Mouse (Mus musculus) embryo, embryonic 11.5 days (tissue): ENCODE results near the gene Dgki.
"Not testable (repeated sequence)": the region's sequence is repeated elsewhere in the genome, so short reads cannot be mapped to it uniquely, and the experiment has no call there.

Experiments
- DNase-seq: peaks from one replicate; pipeline ENCODE4 v3.0.0-alpha.2; 2012; ENCODE audit warnings: low read depth, low spot score

Gene Dgki

DNA sequence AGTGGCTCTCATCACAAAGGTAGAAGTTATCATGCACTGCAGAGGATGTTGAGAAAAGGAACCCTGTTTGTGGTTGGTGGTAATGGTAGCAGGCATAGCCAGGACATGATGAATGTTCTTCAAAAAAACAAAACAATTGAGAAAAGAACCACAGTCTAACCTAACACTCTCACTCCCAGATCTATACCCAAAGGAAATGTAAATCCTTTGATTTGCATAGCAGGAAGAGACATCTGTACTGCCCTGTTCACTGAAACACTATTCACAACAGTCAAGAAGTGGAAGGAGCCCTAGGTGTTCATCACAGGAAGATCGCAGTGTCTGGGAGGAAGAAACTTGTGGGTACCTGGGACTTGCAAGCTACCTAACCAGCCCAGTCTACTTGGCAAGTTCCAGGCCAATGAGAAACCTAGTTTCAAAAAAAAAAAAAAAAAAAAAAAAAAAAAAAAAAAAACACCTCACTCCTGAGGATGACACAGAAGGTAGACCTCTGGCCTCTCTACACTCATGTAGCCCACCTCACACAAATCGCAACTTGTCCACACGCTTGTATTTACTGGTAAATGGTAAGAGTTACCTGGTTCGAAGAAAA, 152.5 kb downstream of the Dgki start:
- no peak for DNase-seq

DNA sequence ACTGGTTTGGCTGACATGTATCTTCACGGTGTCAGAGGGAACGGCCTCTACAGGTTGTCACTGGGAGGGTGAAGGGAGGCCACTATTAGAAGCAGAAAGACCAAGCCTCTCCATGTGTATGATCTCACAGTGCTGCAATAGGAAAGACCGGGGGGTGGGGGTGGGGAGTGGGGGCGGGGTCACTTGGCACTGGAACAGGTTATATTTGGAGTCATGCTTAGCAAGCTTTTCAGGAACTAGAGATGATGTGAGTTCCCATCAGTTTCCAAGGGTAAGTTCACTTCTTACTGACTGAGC, 156.2 kb downstream of the Dgki start:
- DNase-seq, result no peak

DNA sequence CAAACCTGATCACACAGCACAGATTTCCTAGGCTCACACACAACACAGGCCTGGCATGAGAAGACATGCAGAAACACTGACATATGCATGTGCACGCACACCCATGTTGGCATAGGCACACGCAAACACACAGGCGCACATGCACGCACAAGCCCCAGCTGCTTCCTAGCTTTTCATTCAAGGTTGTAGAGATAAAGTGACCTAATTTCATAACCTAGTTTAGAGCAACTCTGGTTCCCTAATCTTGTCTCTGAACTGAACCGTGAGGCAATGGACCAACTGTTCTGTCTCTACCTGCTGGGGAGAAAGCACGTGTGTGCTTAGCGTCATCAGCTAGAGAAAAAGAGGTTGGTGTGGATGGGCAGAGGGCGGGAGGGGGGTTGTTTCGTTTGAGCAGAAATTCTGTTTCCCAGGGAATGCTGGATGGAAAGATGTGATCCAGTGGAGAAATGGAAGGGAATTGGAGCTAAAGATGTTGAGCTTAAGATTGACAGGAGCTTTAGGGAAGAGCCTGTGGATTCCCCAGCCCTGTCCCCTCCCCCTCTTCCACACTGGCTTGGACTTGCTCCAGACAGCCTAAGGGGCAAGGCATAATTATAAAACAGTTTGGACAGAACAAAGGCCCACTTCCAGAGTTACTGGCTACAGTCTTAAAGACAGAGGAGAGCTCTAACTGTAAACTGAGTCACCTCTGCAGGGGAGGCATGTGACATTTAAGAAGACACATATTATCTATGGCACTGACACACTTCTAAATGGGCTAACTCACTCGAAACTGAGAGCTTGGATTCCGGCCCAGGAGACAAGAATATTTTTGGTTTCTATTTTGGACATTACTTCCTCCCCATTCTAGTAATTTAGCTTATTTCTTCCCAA, 156.8 kb downstream of the Dgki start:
- no peak for DNase-seq

DNA sequence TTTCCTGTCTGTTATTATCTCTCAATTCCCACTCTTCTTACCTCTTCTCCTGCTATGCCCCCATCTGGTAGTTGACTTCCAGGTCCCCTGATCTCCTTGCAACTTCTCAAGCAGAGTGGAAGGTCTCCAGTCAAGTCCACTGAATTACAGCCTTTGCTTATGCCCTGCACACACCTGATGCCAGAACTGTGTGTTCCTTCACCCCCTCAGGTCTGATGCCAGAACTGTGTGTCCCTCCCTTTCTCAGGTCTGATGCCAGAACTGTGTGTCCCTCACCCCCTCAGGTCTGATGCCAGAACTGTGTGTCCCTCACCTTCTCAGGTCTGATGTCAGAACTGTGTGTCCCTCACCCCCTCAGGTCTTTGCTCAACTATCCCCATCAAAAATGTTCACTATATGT, 161.2 kb downstream of the Dgki start:
- no peak for DNase-seq

DNA sequence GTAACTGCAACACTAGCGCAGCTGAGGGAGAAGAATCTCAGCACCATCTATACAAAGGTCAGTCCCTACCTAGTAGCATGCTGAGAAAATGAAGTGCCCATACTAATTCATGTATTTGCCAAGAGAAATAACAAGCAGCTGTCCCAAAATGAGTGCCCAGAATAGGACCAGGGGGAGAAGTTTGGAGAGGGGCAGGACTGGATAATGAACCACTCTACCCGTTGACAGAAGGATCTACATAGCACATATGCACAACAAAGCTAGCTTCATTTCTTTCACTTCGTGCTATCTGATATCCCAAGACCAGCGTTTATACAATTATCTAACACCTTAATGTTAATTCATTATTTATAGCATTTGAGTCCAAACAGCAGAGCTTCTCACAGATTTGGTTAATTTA, 168.7 kb downstream of the Dgki start:
- no peak for DNase-seq

DNA sequence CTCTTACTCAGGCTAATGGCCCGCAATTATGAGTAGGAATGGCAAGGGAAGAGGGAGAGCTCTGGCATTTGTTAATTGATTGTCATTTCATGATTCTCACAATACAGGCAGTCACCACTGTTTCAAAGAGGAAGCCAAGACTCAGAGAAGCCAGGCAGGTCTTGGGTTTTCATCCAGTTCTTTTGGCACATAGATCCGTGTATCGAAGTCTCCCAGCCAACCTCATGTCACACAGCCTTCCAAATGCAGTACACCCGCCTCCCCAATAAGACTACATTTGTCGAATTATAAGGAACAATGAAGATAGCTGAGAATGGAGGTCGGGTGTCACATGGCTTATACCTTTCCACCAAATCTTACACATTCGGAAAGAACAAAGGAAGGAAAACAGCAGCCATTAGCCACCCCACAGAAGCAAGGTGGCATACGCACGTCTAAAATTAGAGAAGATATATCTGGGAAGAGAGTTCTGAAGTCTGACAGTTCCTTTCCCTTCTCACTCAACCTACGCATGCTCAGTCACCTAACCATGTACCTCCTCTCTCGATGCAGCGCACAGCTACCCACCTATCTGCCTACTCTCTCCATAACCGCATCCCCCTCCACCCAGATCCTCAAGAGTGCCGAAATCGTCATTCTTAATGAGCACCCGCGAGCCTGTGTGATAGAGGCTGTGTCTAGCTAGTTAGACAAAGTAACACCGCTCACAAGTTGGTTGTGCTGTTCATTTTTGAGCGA, 179.4 kb downstream of the Dgki start:
- no peak for DNase-seq

DNA sequence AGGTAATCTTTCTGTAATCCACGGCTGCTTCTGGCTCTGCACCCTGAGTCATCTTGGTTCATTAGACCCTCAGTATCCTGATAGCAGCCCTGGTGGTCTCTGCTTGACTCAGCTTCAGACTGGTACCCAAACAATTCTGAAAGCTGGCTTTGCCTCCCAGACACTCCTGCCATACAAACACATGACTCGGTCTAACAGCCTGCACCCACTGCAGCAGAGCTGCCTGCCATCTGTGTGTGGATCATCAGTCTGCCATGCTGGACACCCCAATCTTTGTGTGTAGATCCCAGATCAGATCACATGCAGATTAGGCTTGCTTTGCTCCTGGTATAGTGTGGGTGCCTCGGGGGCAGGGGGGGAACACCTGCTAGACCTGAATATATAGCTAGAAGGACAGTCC, 180.8 kb downstream of the Dgki start:
- DNase-seq, result no peak

DNA sequence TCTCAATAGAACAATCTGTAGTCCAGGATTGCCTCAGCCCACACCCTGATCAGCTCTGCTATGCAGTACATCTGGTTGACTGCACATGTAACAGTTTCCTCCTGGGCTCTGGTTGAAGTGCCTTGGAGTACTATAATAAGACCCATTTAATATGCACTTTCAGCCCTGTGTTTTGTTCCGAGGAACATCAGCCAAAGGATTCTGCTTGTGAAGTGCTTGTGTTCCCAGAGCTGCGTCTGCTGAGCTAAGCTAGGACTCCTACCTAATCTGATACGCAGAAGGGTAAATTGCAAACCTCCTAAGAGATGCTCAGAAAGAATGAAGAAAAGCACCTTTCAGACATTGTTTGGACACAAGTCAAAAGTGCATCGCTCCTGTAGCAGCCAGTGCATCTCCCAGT, 186.9 kb downstream of the Dgki start:
- no peak for DNase-seq

DNA sequence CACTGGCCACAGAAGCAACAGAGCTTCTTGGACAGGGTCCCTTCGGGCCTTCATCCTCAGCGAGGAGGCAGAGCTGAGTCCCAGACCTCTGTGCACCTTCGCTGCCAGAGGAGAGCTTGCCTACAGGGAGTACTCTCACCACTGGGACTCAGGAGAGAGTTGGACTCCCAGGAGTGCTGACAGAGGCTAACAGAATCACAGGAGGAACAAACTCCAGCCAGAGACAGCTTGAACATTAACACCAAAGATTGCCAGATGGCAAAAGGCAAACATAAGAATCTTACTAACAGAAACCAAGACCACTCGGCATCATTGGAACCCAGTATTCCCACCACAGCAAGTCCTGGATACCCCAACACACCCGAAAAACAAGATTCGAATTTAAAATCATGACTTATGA, 193.7 kb downstream of the Dgki start:
- not testable (repeated sequence) for DNase-seq

DNA sequence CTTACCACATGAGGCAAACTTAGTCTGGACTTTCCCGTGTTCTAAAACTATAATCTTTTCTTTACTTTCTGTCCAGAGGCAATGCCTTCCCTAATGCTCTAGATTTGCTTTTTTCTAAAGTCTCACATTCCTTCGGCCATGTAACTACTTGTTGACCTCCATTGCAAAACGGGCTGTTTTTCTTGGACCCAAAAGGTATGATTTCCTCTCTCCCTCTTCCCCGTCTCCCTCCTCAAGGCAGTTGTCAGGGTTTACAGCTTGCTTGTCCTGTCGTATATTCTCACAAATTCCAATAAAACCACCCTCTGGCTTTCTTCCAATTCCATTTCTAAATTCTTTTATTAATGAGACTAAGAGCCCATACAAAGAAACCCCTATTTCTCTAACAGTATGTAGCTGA, 199.6 kb downstream of the Dgki start:
- DNase-seq, result no peak

DNA sequence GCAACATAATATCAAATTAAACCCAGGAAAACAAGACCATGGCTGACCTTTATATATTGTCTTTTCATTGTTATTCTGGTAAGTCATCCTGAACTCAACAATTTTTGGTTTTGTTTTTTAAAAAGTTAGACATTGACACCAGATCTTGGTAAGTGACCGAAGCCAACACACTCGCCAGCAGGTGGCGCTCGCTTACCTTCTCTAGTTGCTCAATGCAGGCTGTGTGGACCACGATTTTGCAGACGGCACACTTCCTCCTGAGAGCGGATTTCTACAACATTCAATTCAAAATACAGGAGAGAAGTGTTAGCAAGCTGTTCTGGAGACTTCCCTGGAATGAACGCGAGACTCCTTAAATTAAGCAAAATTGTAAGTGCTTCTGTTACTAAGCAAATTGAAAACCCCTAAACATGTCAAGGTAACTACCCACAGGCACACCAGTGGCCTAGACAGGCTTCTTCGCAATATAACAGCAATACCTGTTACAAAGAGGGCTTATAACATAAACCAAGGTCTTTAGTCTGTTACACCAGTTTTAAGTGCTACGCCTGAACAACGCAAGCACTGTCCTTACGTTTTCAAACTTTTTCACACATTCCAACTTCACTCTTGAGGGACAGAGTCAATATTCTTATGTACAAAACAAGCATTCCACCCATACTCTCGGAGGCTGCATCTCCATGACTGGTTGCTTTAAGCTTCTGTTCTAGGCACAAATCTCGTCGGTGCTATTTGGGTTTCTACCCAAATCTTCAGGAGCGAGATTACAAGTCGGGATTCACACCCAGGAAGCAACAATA, 202.4 kb downstream of the Dgki start:
- DNase-seq, result peak; percentile 84

DNA sequence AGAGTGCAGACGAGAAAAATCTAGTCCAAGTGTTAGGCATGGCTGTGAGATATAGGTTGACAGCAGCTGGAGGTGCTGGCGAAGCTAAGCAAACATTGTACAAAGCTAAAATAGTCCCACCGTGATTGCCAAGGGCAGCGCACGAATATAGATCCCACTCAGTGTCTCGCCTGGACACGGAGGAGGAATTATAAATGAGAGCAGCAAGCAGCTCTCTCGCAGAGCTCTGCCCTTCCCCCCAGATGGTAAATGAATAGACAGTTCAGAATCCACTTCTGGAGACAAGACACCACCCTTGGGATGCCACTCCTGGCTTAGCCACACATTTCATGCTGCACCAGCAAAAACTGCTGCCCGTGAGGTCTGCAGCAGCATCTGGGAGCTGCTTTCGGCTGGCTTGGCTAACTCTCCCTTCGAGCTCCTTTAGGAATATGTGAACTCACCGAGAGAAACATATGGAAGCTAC, 203.1 kb downstream of the Dgki start:
- peak; percentile 3 for DNase-seq

DNA sequence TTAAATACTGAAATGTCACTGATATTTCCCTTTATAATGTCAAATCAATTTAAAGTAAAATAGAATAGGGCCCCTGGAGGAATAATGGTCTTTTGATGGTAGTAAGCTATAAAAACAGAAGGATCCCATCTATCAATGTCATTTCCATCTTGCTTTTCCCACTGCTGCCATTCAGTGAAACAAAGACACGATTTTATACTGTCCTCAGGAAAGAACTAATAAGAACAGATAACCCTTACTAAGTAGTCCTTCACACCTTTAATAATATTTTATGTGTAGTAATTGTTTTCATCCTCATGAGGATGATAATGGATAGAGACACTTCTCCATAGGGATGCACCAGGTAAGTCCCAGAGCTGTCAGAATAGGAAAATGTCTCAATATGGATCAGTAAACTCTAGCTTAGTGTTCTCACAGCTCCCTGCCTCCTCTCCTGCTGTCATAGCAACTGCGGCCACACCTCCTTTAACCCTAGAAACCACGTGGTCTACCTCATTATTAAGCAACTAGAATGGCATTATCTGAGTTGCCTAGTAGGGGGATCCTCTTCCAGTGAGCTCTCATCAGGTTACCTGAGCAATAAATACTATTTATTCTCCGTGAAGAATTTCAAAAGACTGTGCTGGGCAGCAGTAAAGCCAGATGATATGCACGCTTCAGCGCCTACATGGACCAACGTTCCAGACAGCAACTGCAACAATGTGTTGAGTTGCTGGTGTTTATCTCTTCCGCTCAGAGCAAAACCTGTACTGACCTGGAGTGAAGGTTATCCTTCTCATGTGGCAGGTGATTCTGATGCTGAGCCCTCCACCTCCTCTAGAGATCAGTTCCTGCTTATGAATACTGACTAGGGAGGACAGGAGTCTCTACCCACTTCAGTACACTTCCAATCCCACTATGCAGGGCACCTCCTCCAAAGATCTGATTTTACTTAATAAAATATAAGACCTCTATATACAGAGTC, 210.6 kb downstream of the Dgki start:
- DNase-seq, result no peak

DNA sequence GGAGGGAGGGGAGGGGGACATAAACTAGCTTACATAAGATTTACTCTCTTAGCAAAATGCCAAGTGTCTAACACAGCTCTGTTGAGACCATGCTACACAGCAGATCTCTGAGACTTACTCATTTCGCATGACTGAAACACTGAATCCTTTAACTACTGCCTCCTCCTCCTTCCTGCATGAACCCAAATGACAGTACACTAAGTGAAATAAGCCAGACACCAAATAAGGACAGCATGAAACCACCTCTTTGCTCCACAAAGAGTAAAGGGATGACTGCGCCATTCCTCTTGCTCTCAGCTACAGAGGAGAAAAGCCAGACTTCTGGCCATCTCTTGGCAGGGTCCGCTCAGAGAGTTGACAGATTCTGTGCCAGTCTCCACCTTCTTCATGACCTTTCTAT, 217.0 kb downstream of the Dgki start:
- DNase-seq, result no peak

DNA sequence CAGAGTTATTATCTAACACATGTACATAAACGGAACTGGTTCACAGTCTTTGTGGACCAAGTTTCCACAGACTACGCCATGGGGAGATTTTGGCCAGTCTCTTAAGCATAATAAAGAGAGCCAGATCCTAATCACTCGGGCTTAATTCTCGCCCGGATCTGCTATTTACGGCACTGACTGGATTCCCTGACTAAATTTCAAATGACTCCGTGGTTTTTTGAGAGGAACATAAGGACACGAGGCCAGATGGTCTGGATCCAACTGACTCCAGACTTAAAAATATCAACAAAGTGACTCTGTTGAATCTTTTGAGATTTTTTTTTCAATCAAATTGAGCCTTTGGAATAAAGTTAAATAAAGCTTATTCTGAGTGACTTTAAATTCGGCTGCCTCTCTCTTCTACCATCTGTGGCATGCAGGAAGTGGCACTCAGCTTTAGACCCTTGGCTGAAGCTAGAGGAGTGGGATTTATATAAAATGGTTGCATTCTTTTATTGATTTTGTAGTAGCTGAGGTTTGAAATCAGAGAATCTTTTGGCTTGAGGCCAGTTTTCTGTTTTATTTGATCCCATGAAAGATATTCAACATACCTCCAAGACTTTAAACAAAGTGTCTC, 227.5 kb downstream of the Dgki start:
- DNase-seq, result no peak

DNA sequence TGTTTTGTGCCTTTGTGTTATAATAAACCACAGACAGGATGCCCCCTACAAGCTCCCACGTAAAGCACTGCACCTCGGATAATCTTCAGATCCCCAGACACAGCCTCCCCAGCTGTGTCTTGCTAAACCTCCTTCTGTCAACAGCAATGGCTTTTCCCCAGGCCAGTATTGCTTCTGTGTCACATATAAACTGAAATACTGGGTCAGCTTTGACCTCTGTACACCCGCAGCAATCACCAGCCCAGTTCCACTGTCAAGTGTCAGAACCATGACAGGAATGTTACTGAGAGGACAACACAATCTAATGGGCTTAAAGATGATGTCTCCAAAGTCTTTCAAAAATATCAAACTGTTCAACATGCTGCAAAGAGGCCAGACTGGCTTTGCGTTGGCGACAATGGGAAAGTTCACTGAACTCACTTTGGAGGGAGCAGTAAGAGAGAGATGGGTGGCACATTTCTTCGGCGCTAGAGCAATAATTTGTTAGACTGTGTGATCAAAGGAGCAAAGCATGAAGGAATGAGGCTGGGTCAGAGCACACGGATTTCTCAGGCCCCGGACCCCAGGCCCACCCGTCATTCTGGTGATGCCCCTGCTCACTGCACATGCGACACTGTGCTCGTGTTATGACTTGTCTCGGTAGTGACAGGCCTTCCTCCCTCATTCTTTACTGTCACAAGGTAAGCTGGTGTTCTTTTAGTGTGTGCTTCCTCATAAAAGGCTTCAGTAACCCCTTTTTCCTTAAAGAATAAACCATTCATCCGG, 230.0 kb downstream of the Dgki start:
- DNase-seq, result no peak

DNA sequence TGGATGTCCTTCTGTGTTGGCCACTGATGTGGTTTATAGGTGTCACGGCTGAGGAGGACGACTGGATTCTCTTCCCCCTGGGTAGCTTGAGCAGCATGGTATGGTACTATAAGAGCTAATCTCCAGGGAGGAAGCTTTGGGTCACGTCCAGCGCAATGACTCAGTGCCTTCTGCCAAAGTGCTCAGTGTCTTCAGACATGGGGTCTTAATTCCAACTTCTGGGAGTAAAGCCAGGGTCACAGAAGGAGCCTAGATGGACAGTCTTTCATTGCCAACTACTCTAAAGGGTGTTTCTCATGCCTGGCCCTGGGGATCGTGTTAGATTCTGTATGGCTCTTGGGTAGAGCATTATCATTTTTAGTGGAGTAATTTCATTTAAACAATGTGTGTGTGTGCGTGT, 231.2 kb downstream of the Dgki start:
- DNase-seq, result no peak

DNA sequence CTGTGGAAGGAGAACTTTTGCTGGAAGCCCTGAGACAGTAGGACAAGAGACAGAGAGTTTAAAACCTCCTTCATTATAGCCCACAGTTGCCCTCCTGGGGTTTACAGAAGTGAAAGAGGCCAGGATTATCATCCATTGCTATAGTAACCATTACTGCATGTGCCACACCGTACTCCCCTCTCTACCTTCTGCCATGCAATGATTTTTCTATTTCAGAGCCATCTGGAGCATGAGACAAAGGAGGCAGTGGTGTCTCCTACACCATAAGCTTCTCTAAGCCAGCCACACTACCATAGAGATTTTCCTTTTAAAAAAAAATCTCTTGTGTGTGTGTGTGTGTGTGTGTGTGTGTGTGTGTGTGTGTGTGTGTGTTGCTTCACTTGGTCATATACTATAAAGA, 232.6 kb downstream of the Dgki start:
- DNase-seq, result no peak

DNA sequence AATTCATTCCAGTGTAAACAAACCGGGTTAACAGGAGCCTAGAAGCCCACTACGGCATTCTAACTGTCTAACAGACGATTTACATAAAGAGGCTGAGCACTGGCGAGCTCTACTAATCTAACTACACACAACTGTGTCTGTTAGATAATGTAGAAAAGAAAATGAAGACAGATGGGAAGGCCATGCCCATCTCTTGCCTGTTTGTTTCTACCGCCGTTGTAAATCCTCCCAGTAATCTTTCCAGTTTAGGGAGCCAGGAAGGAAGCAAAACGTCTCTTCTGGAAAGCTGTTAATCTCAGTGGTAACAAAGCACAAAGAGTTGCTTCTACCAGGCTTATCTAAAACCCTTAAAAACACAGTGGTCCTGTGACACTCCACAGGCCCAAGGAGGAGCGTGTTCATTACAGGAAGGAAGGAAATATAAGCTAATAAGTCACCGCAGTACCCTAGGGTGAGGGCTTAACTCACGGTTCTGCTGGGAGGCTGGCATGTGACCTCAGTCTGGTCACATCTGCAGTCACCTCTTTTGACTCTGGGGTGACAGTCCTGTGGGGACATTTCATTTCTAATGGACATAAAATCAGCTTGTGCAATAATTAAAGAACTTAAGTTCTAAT, 235.7 kb downstream of the Dgki start:
- no peak for DNase-seq
